Mouse (Mus musculus): Measurements from ENCODE around the gene Tsfm.

DNA sequence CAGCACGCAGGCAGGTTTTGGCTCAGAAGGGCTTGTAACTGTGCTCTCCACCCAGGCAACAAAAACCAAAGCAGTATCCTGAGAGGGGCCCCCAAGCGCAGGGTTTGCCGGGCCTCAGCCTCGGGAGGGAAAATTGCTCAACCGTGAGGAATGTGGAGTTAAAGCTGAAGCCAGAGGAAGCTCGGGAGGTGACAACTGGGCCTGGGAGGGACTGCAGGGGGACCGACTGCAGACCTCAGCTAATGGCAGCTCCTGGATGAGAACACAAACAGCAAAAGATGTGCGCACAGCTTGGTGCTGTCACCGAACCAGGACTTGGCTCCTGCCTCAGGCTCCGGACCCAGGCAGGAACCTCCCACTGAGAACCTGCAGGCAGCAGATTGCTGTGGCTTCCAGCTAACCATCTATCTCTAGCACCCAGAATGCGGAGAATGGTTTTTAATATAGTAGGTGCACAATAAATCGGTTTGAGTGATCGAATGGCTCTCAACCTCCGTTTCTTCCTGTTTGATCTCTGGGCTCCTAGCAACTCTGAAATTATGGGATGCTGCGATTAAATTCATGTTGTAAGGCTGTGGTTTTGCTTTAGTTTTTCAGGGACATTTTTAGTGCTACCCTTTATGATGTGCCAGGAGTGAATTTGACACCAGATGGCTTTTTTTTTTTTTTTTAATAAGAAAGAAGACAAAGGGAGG lies 68.2 kb downstream of the Tsfm start:
- TF ChIP-seq POLR2A (IDR thresholded peaks at IDR 0.05; ENCODE audit: borderline replicate concordance, insufficient read depth, low read length): peak; percentile 12; the same call in 1 of the 2 replicates
- no peak for TF ChIP-seq CTCF (IDR thresholded peaks at IDR 0.05; ENCODE audit: borderline replicate concordance, insufficient read depth, low read depth, low read length)
